ENCODE assay signal across 9 mouse cellular contexts in the genomic region with DNA sequence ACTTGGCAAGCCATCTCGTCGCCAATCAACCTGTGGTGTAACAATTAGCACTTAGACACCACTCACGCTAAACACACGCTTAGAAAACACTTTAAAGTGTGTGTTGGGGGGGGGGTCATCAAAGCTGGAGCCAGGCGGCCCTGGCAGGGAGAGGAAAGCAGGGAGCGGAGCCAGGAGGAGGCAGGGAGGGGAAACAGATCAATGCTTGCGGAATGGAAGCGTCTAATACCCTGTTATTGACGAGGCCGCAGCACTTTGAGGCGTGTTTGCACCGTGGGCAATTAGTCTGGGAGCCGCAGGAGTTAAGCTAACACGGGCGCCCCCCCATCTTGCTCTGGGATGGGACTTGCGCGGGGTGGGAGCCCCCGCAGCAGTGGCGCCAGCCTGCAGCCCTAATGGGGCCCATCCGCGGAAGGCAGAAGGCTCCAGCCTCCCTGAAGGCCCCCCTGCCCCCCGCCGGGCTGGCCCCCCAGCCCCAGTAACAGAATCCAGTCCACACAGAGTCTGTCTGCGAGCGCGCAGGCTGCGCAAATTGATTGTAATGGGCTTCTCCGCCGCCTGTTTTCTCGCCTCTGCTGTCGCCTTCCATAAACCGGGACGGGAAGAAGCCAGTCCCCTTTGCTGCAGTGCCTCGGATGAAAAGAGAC.
A peak's percentile ranks its signal among the peaks of the same experiment; 100 is the strongest.
DNase-seq lines count a peak whose midpoint lies in the region; ATAC-seq and TF ChIP-seq lines count a peak whose summit lies in the region.
"Had no signal": no experiment of that assay in that cellular context is flagged by ENCODE, and none has a peak within 500 bp of the region (broad histone marks: within the 10 kb centered on the region; RNA-seq: fewer than 3 reads in every experiment).

No protein-coding gene starts in this region.

- peak overlapping the region; percentile 65 for H3K4me2 ChIP-seq in lung, embryonic 14.5 days
- peak overlapping the region; percentile 62 for H3K4me2 ChIP-seq in stomach, embryonic 14.5 days (replicated peaks; ENCODE audit: low read depth, low read length)

- H3K4me1 ChIP-seq in lung, embryonic 14.5 days (ENCODE audit: insufficient read depth): no peaks in the 10 kb centered on the region; the same call in 1 of the 2 replicates
- H3K4me1 ChIP-seq in limb, embryonic 10.5 days: peaks cover 38% of the 10 kb centered on the region
- H3K4me1 ChIP-seq in stomach, embryonic 14.5 days (ENCODE audit: control insufficient read depth, insufficient read depth, low read length): peaks cover 6% of the 10 kb centered on the region; the same call in 1 of the 2 replicates

- H3K27ac ChIP-seq in lung, embryonic 14.5 days (ENCODE audit: low read depth): no peak overlapping the region
- H3K27ac ChIP-seq in limb, embryonic 10.5 days: peak overlapping the region; percentile 87
- H3K27ac ChIP-seq in stomach, embryonic 14.5 days (ENCODE audit: low read length): no peak overlapping the region

- no peaks in the 10 kb centered on the region; the same call in 1 of the 2 replicates for H3K27me3 ChIP-seq in lung, embryonic 14.5 days (ENCODE audit: insufficient read depth, low read length)
- H3K27me3 ChIP-seq in limb, embryonic 10.5 days (ENCODE audit: low read depth, poor library complexity, severe bottlenecking): peaks cover 82% of the 10 kb centered on the region
- H3K27me3 ChIP-seq in stomach, embryonic 14.5 days (ENCODE audit: control insufficient read depth, insufficient read depth, low read length): no peaks in the 10 kb centered on the region

- no peaks in the 10 kb centered on the region for H3K36me3 ChIP-seq in lung, embryonic 14.5 days (ENCODE audit: insufficient read depth)
- no peaks in the 10 kb centered on the region for H3K36me3 ChIP-seq in limb, embryonic 10.5 days
- H3K36me3 ChIP-seq in stomach, embryonic 14.5 days (ENCODE audit: control insufficient read depth, insufficient read depth, low read length): no peaks in the 10 kb centered on the region

- H3K9ac ChIP-seq in lung, embryonic 14.5 days: peak overlapping the region; percentile 53
- peak overlapping the region; percentile 22 for H3K9ac ChIP-seq in stomach, embryonic 14.5 days (replicated peaks; ENCODE audit: low read depth, low read length)

- ATAC-seq in lung, embryonic 14.5 days (ENCODE audit: insufficient read depth): peak; percentile 35; the same call in 1 of the 2 replicates
- peak; percentile 42; the same call in 1 of the 2 replicates for ATAC-seq in stomach, embryonic 14.5 days (ENCODE audit: insufficient number of reproducible peaks, insufficient read depth, low FRiP score, low read depth)

- peak; percentile 20 for DNase-seq in adrenal gland, postnatal 14 days
- DNase-seq in adrenal gland, adult 2 months: no peak
- peak; percentile 58 for DNase-seq in lung, embryonic 14.5 days
- DNase-seq in lung, postnatal 25 days (ENCODE audit: low spot score): no peak
- DNase-seq in limb, embryonic 10.5 days (ENCODE audit: low spot score): peak; percentile 67
- no peak for DNase-seq in gastrocnemius, postnatal 36 days
- DNase-seq in urinary bladder, postnatal 4 days (ENCODE audit: low spot score in 2 of 2): no peak

- under 1% methylated on average over 34 of the region's 34 CpGs for WGBS in lung, embryonic 14.5 days
- WGBS in limb, embryonic 10.5 days: 1% methylated on average over 34 of the region's 34 CpGs
- WGBS in stomach, embryonic 14.5 days: 2% methylated on average over 34 of the region's 34 CpGs

- H3K4me3 ChIP-seq in lung, embryonic 14.5 days (ENCODE audit: low read depth, low read length): peak overlapping the region; percentile 30
- peak overlapping the region; percentile 55 for H3K4me3 ChIP-seq in limb, embryonic 10.5 days
- peak overlapping the region; percentile 29 for H3K4me3 ChIP-seq in stomach, embryonic 14.5 days (ENCODE audit: low read depth, low read length)
- H3K4me3 ChIP-seq: myocyte had no signal

- TF ChIP-seq CTCF in lung, embryonic 14.5 days (IDR thresholded peaks at IDR 0.05; ENCODE audit: low read depth): no peak

- intact Hi-C loops in gastrocnemius, postnatal 36 days (cut with DNase I): no loop called here

- no peaks in the 10 kb centered on the region for H3K9me3 ChIP-seq in lung, embryonic 14.5 days (ENCODE audit: low read depth, low read length)
- no peaks in the 10 kb centered on the region for H3K9me3 ChIP-seq in limb, embryonic 10.5 days (replicated peaks)
- no peaks in the 10 kb centered on the region for H3K9me3 ChIP-seq in stomach, embryonic 14.5 days (ENCODE audit: control insufficient read depth, low read depth, low read length)

Comparison
In these comparisons a context has a peak if more than half of its experiments do, and no peak if none do; other contexts are left out.
1. DNase-seq: peak in adrenal gland, postnatal 14 days (single experiment), lung, embryonic 14.5 days (single experiment) and limb, embryonic 10.5 days (single experiment); none in adrenal gland, adult 2 months (single experiment), lung, postnatal 25 days (single experiment), gastrocnemius, postnatal 36 days (0 of 2) and urinary bladder, postnatal 4 days (0 of 2).
2. Peak in every context shown above with its lines, with median percentiles within 50 percentile points of each other: H3K4me3 ChIP-seq.